Mouse (Mus musculus) MEL (cell line): Measurements from ENCODE around the gene Med19.

Experiments used
- CTCF ChIP-seq, 3 experiments: IDR thresholded peaks in 2 of 3; conservative IDR thresholded peaks in 1 of 3; 2 replicates each; pipeline ENCODE4 v1.5.1; 2011 to 2012; ENCODE audit warnings: low read length in 3 of 3, low read depth in 2 of 3, mild to moderate bottlenecking in 2 of 3, improper control_type of control experiment in 1 of 3, inconsistent platforms in 1 of 3, mixed read lengths in 1 of 3, moderate library complexity in 1 of 3; ENCODE audit not compliant: control insufficient read depth in 1 of 3, insufficient read depth in 1 of 3, poor library complexity in 1 of 3, severe bottlenecking in 1 of 3
- EP300 ChIP-seq, 2 experiments: IDR thresholded peaks; 2 replicates each; pipeline ENCODE4 v1.6.1; 2011; ENCODE audit warnings: improper control_type of control experiment in 2 of 2, low read length in 2 of 2, low read depth in 1 of 2, mild to moderate bottlenecking in 1 of 2
- KAT2A ChIP-seq: conservative IDR thresholded peaks from 2 replicates; pipeline ENCODE4 v1.6.1; 2012; ENCODE audit warnings: low read depth, low read length, improper control_type of control experiment, inconsistent platforms
- POLR2A ChIP-seq, 2 experiments: IDR thresholded peaks; 2 replicates each; pipeline ENCODE4 v1.6.1; 2011 to 2012; ENCODE audit warnings: low read length in 2 of 2, mild to moderate bottlenecking in 2 of 2, control low read depth in 1 of 2, improper control_type of control experiment in 1 of 2, low read depth in 1 of 2, moderate library complexity in 1 of 2; ENCODE audit not compliant: control insufficient read depth in 1 of 2, insufficient read depth in 1 of 2, poor library complexity in 1 of 2
- RCOR1 ChIP-seq: IDR thresholded peaks from 2 replicates; pipeline ENCODE4 v1.6.1; 2012; ENCODE audit warnings: low read depth, mild to moderate bottlenecking, inconsistent platforms, low read length, improper control_type of control experiment
- USF2 ChIP-seq, 2 experiments: IDR thresholded peaks; 2 replicates each; pipeline ENCODE4 v1.6.1; 2011 to 2012; ENCODE audit warnings: improper control_type of control experiment in 2 of 2, low read length in 2 of 2, borderline replicate concordance in 1 of 2, inconsistent platforms in 1 of 2, low read depth in 1 of 2, mild to moderate bottlenecking in 1 of 2; ENCODE audit not compliant: insufficient read depth in 1 of 2

DNA sequence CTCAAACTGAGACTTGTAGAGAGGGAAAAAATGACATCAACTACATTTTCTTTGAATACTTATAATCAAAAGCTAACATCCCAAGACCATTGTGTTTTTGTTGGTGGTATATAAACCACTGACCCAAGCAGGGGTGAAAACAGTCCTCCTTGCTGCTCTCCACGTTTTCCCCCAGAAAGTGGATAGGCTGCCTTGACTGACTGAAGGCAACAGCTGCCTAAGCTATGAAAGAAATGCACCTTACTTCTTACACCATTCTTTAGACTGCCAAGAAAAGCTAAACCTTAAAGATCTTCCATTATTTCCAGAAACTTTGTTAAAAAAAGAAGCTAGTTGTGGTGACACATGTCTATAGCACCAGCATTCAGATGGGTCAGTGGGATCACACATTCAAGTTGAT is 32.1 kb upstream of the Med19 start:
- TF ChIP-seq KAT2A, result no peak
- TF ChIP-seq POLR2A (IDR thresholded peaks at IDR 0.05; ENCODE audit: control insufficient read depth in 1 of 2, insufficient read depth in 1 of 2, low read depth in 1 of 2, low read length in 2 of 2, poor library complexity in 1 of 2), result no peak
- TF ChIP-seq CTCF (IDR thresholded peaks at IDR 0.05 in 2 of 3, conservative IDR thresholded peaks at IDR 0.05 in 1 of 3; ENCODE audit: control insufficient read depth in 1 of 3, insufficient read depth in 1 of 3, low read depth in 2 of 3, low read length in 3 of 3, poor library complexity in 1 of 3, severe bottlenecking in 1 of 3), result no peak
- TF ChIP-seq EP300 (IDR thresholded peaks at IDR 0.05; ENCODE audit: low read depth in 1 of 2, low read length in 2 of 2), result no peak
- TF ChIP-seq USF2 (IDR thresholded peaks at IDR 0.05; ENCODE audit: borderline replicate concordance in 1 of 2, insufficient read depth in 1 of 2, low read depth in 1 of 2, low read length in 2 of 2), result no peak
- TF ChIP-seq RCOR1, result no peak
